Mouse (Mus musculus) midbrain, embryonic 11.5 days (tissue): ENCODE data around the gene Prkcb. TPM values are rescaled to one million over a fixed set of nuclear protein-coding genes. Genes with fewer than 3 reads are reported as not detected.

Experiments
- ATAC-seq: fragments of 200-750 bp; cut with Nextera tagmentation; 2 replicates; pipeline ENCODE4 v1.8.0; 2017; ENCODE audit warnings: moderate TSS enrichment, moderate library complexity; ENCODE audit not compliant: low FRiP score
- DNase-seq: peaks from one replicate; pipeline ENCODE4 v3.0.0; 2015; ENCODE audit warnings: low spot score; ENCODE audit errors: missing footprints
- H3K27ac ChIP-seq: fragments of 300-500 bp; sonication (generic); 2 replicates; pipeline ENCODE4 v1.5.1; 2014; ENCODE audit warnings: low read depth, low read length
- H3K27me3 ChIP-seq: fragments of 300-500 bp; sonication (generic); 2 replicates; pipeline ENCODE4 v1.6.1; 2014; ENCODE audit warnings: mild to moderate bottlenecking, low read length, moderate library complexity, mixed read lengths; ENCODE audit not compliant: control insufficient read depth, insufficient read depth
- H3K36me3 ChIP-seq: fragments of 300-500 bp; sonication (generic); 2 replicates; pipeline ENCODE4 v1.6.1; 2014; ENCODE audit warnings: mild to moderate bottlenecking, low read length, moderate library complexity, mixed read lengths; ENCODE audit not compliant: control insufficient read depth, insufficient read depth
- H3K4me1 ChIP-seq: fragments of 300-500 bp; sonication (generic); 2 replicates; pipeline ENCODE4 v1.6.1; 2014; ENCODE audit warnings: low read length; ENCODE audit not compliant: control insufficient read depth, insufficient read depth
- H3K4me2 ChIP-seq: fragments of 300-500 bp; sonication (generic); 2 replicates; pipeline ENCODE4 v1.6.1; 2014; ENCODE audit warnings: mild to moderate bottlenecking, moderate library complexity
- H3K4me3 ChIP-seq: fragments of 300-500 bp; sonication (generic); 2 replicates; pipeline ENCODE4 v1.5.1; 2014; ENCODE audit warnings: low read depth, low read length
- H3K9ac ChIP-seq: fragments of 300-500 bp; sonication (generic); 2 replicates; pipeline ENCODE4 v1.6.1; 2014; ENCODE audit warnings: low read length
- H3K9me3 ChIP-seq: fragments of 300-500 bp; sonication (generic); 2 replicates; pipeline ENCODE4 v1.6.1; 2016; ENCODE audit warnings: low read length; ENCODE audit not compliant: control insufficient read depth
- WGBS: fragments of 180-500 bp; shearing (Covaris S2); extraction: QIAGEN DNeasy Blood & Tissue Kit; methylation state at CpG from one replicate; pipeline ENCODE4 v1.1.7; 2014; 5-methylcytosine and 5-hydroxymethylcytosine counted together
- polyA plus RNA-seq: library from polyadenylated mRNA; unstranded; fragments of >200 nt; fragmentation: Nextera tagmentation; extraction: Ambion mirVana; gene quantifications from 2 replicates; pipeline ENCODE4 v1.2.1, GENCODE M21; 2014

The Prkcb gene
- polyA plus RNA-seq, 1 experiment from 2014 or later, result 17.9 TPM

- Histone ChIP-seq H3K4me1 (no peaks in the 10 kb centered on the region), H3K36me3 (no peaks in the 10 kb centered on the region), H3K27me3 (no peaks in the 10 kb centered on the region), H3K9me3 (no peaks in the 10 kb centered on the region), H3K4me3 (no peak overlapping the region), H3K9ac (no peak overlapping the region), H3K27ac (no peak overlapping the region), H3K4me2 (no peak overlapping the region)
- WGBS, result 91% methylated on average over 10 of the region's 10 CpGs
- no peak for ATAC-seq
- no peak for DNase-seq
These were observed 307.3 kb downstream of the Prkcb start for GRCm38 (mm10) chr7:122595897-122596296.

GRCm38 (mm10) chr7:122596596-122597170 lies 308.1 kb downstream of the Prkcb start:
- ATAC-seq (no peak), DNase-seq (no peak)
- H3K27me3 ChIP-seq, result no peaks in the 10 kb centered on the region
- no peak overlapping the region for H3K27ac ChIP-seq
- H3K4me1 ChIP-seq, result no peaks in the 10 kb centered on the region
- WGBS, result 87% methylated on average over 9 of the region's 9 CpGs
- no peaks in the 10 kb centered on the region for H3K36me3 ChIP-seq
- H3K4me3 ChIP-seq, result no peak overlapping the region
- no peaks in the 10 kb centered on the region for H3K9me3 ChIP-seq
- H3K4me2 ChIP-seq, result no peak overlapping the region
- H3K9ac ChIP-seq, result no peak overlapping the region

DNA sequence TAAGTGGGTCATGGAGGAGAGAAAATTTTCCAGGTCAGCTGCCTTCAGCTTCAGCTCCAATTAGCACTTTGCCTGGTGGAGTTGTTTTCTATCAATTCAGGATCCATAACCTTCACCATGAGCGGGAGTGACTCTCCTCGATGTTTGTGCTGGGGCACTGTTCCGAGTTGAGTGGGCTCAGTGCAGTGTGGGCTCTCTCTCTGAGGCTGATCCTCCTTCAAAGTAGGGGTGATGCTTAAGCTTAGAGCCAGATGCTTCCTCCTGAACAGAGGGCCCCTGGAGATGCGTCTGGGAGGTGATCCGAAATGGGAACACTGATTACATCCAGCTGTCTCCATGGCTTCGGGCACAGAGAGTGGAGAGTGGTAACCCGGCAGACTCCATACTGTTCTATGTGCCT lies 308.8 kb downstream of the Prkcb start:
- no peaks in the 10 kb centered on the region for H3K4me1 ChIP-seq
- no peak for DNase-seq
- H3K4me2 ChIP-seq, result no peak overlapping the region
- no peak for ATAC-seq
- no peak overlapping the region for H3K9ac ChIP-seq
- H3K36me3 ChIP-seq, result no peaks in the 10 kb centered on the region
- no peaks in the 10 kb centered on the region for H3K9me3 ChIP-seq
- WGBS, result 74% methylated on average over 7 of the region's 7 CpGs
- H3K27me3 ChIP-seq, result no peaks in the 10 kb centered on the region
- H3K27ac ChIP-seq, result no peak overlapping the region
- H3K4me3 ChIP-seq, result no peak overlapping the region

DNA sequence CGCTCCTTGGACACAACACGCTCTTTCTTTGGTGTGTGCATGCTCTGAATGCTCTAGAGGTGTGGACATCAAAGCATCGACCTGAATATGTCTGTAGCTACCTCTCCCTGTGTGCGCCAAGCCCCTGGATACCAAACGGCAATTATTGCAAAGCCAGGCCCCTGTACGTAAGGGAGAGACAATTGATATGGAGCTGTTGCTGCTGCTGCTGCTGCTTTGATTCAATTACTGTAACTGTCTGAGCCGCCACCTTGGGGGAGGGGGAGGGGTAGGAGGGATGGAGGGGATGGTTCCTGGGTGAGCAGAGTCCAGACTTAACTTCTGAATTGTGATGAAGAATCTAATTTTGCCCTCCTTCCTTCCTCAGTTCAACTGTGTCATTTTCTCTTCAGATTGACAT lies 312.3 kb downstream of the Prkcb start:
- no peak for DNase-seq
- no peak overlapping the region for H3K4me3 ChIP-seq
- no peaks in the 10 kb centered on the region for H3K27me3 ChIP-seq
- no peaks in the 10 kb centered on the region for H3K9me3 ChIP-seq
- H3K36me3 ChIP-seq, result no peaks in the 10 kb centered on the region
- no peak overlapping the region for H3K4me2 ChIP-seq
- 81% methylated on average over 7 of the region's 7 CpGs for WGBS
- no peaks in the 10 kb centered on the region for H3K4me1 ChIP-seq
- no peak for ATAC-seq
- H3K9ac ChIP-seq, result no peak overlapping the region
- no peak overlapping the region for H3K27ac ChIP-seq

DNA sequence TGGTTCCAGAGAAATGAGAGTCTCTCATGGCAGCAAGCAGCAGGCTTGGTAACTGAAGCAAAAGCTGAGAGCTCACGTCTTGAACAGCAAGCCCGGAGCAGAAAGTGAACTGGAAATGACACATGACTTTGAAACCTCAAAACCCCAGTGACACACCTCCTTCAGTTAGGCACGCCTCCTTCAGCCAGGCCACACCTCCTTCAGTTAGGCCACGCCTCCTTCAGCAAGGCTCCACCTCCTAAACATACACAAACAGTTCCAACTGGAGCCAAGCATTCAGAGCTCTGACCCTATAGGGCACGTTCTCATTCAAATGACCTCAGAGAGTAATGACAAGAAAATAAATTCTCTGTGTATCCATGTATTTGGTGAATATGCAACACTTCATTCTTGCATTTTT lies 316.5 kb downstream of the Prkcb start:
- Histone ChIP-seq H3K4me2 (no peak overlapping the region), H3K9ac (no peak overlapping the region), H3K27me3 (no peaks in the 10 kb centered on the region), H3K27ac (no peak overlapping the region), H3K9me3 (no peaks in the 10 kb centered on the region), H3K4me3 (no peak overlapping the region), H3K36me3 (no peaks in the 10 kb centered on the region), H3K4me1 (no peaks in the 10 kb centered on the region)
- no peak for DNase-seq
- WGBS, result 85% methylated on average over 5 of the region's 5 CpGs
- no peak for ATAC-seq

- Histone ChIP-seq H3K36me3 (no peaks in the 10 kb centered on the region), H3K9me3 (no peaks in the 10 kb centered on the region)
These were observed 320.9 kb downstream of the Prkcb start for GRCm38 (mm10) chr7:122609420-122609819.

DNA sequence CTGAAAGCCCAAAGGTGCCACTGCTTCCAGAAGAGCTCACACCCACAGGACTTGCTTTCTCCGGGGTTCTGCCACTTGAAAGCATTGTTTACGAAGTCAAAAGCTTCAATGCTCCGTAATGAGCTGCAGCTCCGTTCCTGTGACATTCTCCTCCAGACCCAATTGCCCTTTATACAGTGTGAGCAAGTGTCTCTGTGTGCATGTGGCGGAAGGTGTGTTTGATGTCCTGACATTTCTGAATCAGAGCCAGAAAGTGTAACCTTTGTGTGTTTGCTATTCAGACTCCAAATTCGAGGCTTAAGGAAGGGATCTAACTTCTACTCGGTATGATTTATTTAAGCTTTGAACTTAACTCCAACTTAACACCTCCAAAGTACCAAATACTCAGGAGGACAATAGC lies 321.6 kb downstream of the Prkcb start:
- Histone ChIP-seq H3K9ac (no peak overlapping the region), H3K27me3 (no peaks in the 10 kb centered on the region), H3K36me3 (no peaks in the 10 kb centered on the region), H3K9me3 (no peaks in the 10 kb centered on the region), H3K4me1 (no peaks in the 10 kb centered on the region), H3K4me2 (no peak overlapping the region), H3K4me3 (no peak overlapping the region), H3K27ac (no peak overlapping the region)
- DNase-seq (no peak), ATAC-seq (no peak)
- 79% methylated on average over 7 of the region's 7 CpGs for WGBS

More at GRCm38 (mm10) chr7:122609420-122609819, 320.9 kb downstream of the Prkcb start:
- no peak overlapping the region for H3K4me3 ChIP-seq
- 81% methylated on average over 4 of the region's 4 CpGs for WGBS
- ATAC-seq, result no peak
- no peaks in the 10 kb centered on the region for H3K27me3 ChIP-seq
- H3K9ac ChIP-seq, result no peak overlapping the region
- H3K27ac ChIP-seq, result no peak overlapping the region
- no peak for DNase-seq
- H3K4me2 ChIP-seq, result no peak overlapping the region
- no peaks in the 10 kb centered on the region for H3K4me1 ChIP-seq

DNA sequence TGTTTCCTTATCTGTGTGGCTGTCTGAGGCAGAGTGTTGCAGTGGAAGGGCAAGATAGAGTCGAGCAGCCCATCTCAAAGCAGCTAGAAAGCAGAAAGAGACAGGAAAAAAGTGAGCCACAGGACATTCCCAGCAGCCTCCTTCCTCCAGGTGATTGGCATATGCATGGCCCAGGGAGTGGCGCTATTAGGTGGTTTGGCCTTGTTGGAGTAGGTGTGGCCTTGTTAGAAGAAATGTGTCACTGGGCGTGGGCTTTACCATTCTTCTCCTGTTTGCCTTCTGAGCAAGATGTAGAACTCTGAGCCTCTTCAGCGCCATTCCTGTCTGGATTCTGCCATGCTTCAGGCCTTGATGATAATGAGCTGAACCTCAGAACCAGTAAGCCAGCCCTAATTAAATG lies 325.3 kb downstream of the Prkcb start:
- Histone ChIP-seq H3K27me3 (no peaks in the 10 kb centered on the region), H3K9ac (no peak overlapping the region), H3K36me3 (no peaks in the 10 kb centered on the region), H3K9me3 (no peaks in the 10 kb centered on the region), H3K4me3 (no peak overlapping the region), H3K4me1 (no peaks in the 10 kb centered on the region), H3K4me2 (no peak overlapping the region), H3K27ac (no peak overlapping the region)
- 80% methylated on average over 4 of the region's 4 CpGs for WGBS
- DNase-seq, result no peak
- no peak for ATAC-seq

DNA sequence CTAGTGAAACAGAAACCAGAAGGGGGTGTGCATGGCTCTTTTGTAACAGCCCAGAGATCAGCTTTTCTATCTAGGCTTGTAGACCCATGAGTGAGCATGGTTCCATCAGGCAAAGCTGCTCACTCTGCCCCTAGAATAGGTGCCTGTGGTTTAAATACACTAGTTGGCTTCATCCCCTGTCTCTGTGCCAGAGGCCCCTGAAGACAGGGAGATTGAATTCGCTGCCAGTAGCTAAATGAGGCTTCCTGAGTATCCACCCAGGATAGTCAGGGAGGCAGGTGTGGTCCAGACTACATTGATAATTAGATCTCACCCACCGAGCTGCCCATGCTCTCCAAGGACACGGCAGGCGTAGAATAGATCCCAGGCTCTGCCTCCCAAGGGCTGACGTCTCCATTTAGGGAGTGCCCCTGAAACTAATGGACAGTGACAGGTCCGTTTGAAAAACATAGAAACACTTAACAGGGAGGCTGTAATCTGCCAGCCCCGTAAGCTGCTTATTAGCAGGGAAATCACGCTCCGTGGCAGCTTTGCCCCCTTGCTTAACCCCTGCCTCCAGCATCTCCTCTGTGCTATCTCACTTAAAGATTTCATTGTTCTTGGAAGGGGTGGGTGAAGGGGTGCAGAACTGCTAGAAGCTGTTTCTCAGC lies 333.7 kb downstream of the Prkcb start:
- ATAC-seq, result peak; percentile 88
- Histone ChIP-seq H3K36me3 (no peaks in the 10 kb centered on the region), H3K27me3 (no peaks in the 10 kb centered on the region; the same call in 1 of the 2 replicates), H3K9me3 (no peaks in the 10 kb centered on the region), H3K27ac (peak overlapping the region; percentile 32; the same call in 1 of the 2 replicates), H3K4me1 (peaks cover 11% of the 10 kb centered on the region), H3K4me3 (no peak overlapping the region), H3K4me2 (no peak overlapping the region), H3K9ac (no peak overlapping the region)
- 12% methylated on average over 9 of the region's 9 CpGs for WGBS
- peak; percentile 91 for DNase-seq
